Mouse (Mus musculus) natural killer cell, adult 2 months (primary cell): ENCODE results near the gene Tenm3.

ENCODE experiments used
- DNase-seq, 2 experiments: peaks; one replicate each; pipeline ENCODE4 v3.0.0; 2022; ENCODE audit warnings: low spot score in 2 of 2

Tenm3 gene

GRCm38 (mm10) chr8:48279360-48279759 lies 564.4 kb downstream of the Tenm3 start:
- no peak for DNase-seq

- DNase-seq: no peak
Observed at GRCm38 (mm10) chr8:48277986-48278635, 565.6 kb downstream of the Tenm3 start.

GRCm38 (mm10) chr8:48275066-48275465 lies 568.7 kb downstream of the Tenm3 start:
- DNase-seq: no peak

- no peak for DNase-seq
Observed at GRCm38 (mm10) chr8:48274566-48274965, 569.2 kb downstream of the Tenm3 start.

- no peak for DNase-seq
Observed at GRCm38 (mm10) chr8:48268638-48269037, 575.1 kb downstream of the Tenm3 start.

- DNase-seq: no peak
Observed at GRCm38 (mm10) chr8:48260265-48260664, 583.5 kb downstream of the Tenm3 start.

- DNase-seq: no peak
Observed at GRCm38 (mm10) chr8:48259832-48260231, 583.9 kb downstream of the Tenm3 start.

- no peak for DNase-seq
Observed at GRCm38 (mm10) chr8:48243876-48244275, 599.9 kb downstream of the Tenm3 start.

GRCm38 (mm10) chr8:48240917-48241531 lies 602.7 kb downstream of the Tenm3 start:
- no peak for DNase-seq

- DNase-seq: no peak
Observed at GRCm38 (mm10) chr8:48236968-48237367, 606.8 kb downstream of the Tenm3 start.

GRCm38 (mm10) chr8:48232927-48233326 lies 610.8 kb downstream of the Tenm3 start:
- no peak for DNase-seq

- DNase-seq: no peak
Observed at GRCm38 (mm10) chr8:48231882-48232281, 611.9 kb downstream of the Tenm3 start.

- DNase-seq: no peak
Observed at GRCm38 (mm10) chr8:48231389-48231788, 612.4 kb downstream of the Tenm3 start.

GRCm38 (mm10) chr8:48228676-48229075 lies 615.1 kb downstream of the Tenm3 start:
- no peak for DNase-seq

GRCm38 (mm10) chr8:48224753-48225152 lies 619.0 kb downstream of the Tenm3 start:
- DNase-seq: no peak

GRCm38 (mm10) chr8:48222429-48222769 lies 621.4 kb downstream of the Tenm3 start:
- peak; percentile 25 to 30 for DNase-seq

- no peak for DNase-seq
Observed at GRCm38 (mm10) chr8:48221724-48222428, 621.9 kb downstream of the Tenm3 start.

- DNase-seq: no peak
Observed at GRCm38 (mm10) chr8:48221304-48221703, 622.4 kb downstream of the Tenm3 start.

- no peak for DNase-seq
Observed at GRCm38 (mm10) chr8:48220529-48221181, 623.1 kb downstream of the Tenm3 start.

- no peak for DNase-seq
Observed at GRCm38 (mm10) chr8:48215071-48215501, 628.7 kb downstream of the Tenm3 start.

- no peak for DNase-seq
Observed at GRCm38 (mm10) chr8:48214386-48214785, 629.4 kb downstream of the Tenm3 start.

- no peak for DNase-seq
Observed at GRCm38 (mm10) chr8:48211931-48212330, 631.8 kb downstream of the Tenm3 start.

- DNase-seq: no peak
Observed at GRCm38 (mm10) chr8:48207567-48207966, 636.2 kb downstream of the Tenm3 start.
